Mouse (Mus musculus) heart, embryonic 15.5 days (tissue): ENCODE results near the gene Evi5l. TPM values are rescaled to one million over a fixed set of nuclear protein-coding genes. Genes with fewer than 3 reads are reported as not detected.
"Not testable (repeated sequence)": the region's sequence is repeated elsewhere in the genome, so short reads cannot be mapped to it uniquely, and the experiment has no call there.

Experiments used
- ATAC-seq: fragments of 200-750 bp; cut with Nextera tagmentation; replicated peaks from 2 replicates; pipeline ENCODE4 v1.8.0; 2017; ENCODE audit warnings: low read depth, moderate TSS enrichment; ENCODE audit not compliant: insufficient number of reproducible peaks, insufficient read depth, low FRiP score
- H3K27ac ChIP-seq: fragments of 300-500 bp; sonication (generic); 2 replicates; pipeline ENCODE4 v1.5.1; 2015; ENCODE audit warnings: mild to moderate bottlenecking, inconsistent platforms
- H3K27me3 ChIP-seq: fragments of 300-500 bp; sonication (generic); 2 replicates; pipeline ENCODE4 v1.6.1; 2015; ENCODE audit warnings: inconsistent platforms
- H3K36me3 ChIP-seq: fragments of 300-500 bp; sonication (generic); 2 replicates; pipeline ENCODE4 v1.6.1; 2015; ENCODE audit warnings: mild to moderate bottlenecking, inconsistent platforms
- H3K4me1 ChIP-seq: fragments of 300-500 bp; sonication (generic); replicated peaks from 2 replicates; pipeline ENCODE4 v1.6.1; 2015; ENCODE audit warnings: inconsistent platforms
- H3K4me2 ChIP-seq: fragments of 300-500 bp; sonication (generic); 2 replicates; pipeline ENCODE4 v1.6.1; 2015; ENCODE audit warnings: inconsistent platforms, mild to moderate bottlenecking, moderate library complexity
- H3K4me3 ChIP-seq: fragments of 300-500 bp; sonication (generic); 2 replicates; pipeline ENCODE4 v1.5.1; 2015; ENCODE audit warnings: mild to moderate bottlenecking, inconsistent platforms
- H3K9ac ChIP-seq: fragments of 300-500 bp; sonication (generic); 2 replicates; pipeline ENCODE4 v1.6.1; 2015; ENCODE audit warnings: mild to moderate bottlenecking, inconsistent platforms
- H3K9me3 ChIP-seq: fragments of 300-500 bp; sonication (generic); replicated peaks from 2 replicates; pipeline ENCODE4 v1.6.1; 2016; ENCODE audit warnings: inconsistent platforms
- WGBS: fragments of 180-500 bp; shearing (Covaris S2); methylation state at CpG from one replicate; pipeline ENCODE4 v1.1.7; 2015; ENCODE audit warnings: mixed read lengths; 5-methylcytosine and 5-hydroxymethylcytosine counted together
- polyA plus RNA-seq: library from polyadenylated mRNA; unstranded; fragments of >200 nt; fragmentation: Nextera tagmentation; extraction: Ambion mirVana; gene quantifications from 2 replicates; pipeline ENCODE4 v1.2.1, GENCODE M21; 2015

Evi5l gene
- polyA plus RNA-seq, 1 experiment from 2014 or later: 12.9 TPM

DNA sequence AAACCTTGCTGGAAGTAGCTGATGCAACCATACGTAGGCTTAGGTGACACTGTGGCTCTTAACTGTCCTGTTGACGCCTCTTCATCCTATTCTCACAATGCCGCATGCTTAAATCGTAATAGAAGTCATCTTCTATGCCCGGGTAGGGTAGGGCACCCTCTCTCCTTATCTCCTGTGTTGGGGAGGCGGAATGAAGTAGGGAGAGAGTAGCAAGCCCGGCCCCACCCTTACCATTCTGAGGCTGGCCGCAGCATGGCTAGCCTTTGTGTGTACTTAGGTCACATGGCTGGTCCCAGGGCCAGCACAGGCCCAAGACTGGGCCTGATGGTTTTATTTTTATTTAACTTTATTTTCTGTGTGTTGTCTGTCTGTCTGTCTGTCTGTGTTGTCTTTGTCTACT is 80.9 kb downstream of the Evi5l start:
- no peak overlapping the region for H3K9ac ChIP-seq
- no peak for ATAC-seq
- no peaks in the 10 kb centered on the region for H3K27me3 ChIP-seq
- no peak overlapping the region for H3K27ac ChIP-seq
- peaks cover 24% of the 10 kb centered on the region for H3K4me1 ChIP-seq
- peaks cover 41% of the 10 kb centered on the region for H3K36me3 ChIP-seq
- no peak overlapping the region for H3K4me2 ChIP-seq
- no peak overlapping the region for H3K4me3 ChIP-seq
- no peaks in the 10 kb centered on the region for H3K9me3 ChIP-seq
- 81% methylated on average over 8 of the region's 8 CpGs for WGBS

DNA sequence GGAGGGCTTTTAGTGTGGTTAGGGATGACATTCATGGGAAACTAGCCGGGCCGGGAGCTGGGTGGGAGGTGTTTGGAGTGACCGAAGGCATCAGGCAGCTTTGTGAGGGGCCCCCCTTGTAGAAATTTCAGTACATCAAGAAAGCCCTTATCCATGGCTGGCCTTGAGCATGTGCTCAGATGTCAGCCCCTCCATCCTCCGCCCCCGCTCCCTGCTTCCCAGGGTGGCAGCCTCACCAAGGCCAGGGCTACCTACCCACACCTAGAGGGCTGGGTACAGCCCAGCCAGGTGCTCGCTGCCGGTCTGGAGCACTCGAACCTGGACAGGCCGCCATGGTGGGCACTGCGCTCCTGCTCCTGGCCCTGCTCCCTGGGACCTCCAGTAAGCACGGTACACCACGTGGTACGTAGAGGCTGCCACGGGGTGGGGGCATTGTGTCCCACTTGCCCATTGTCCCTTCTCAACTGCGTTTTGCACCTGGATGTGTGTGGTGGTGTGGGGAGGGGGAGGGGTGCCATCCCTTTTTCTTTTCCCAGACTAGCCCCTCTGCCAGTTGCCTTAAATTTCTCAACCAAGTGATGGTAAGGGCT is 81.7 kb downstream of the Evi5l start, which contains the start of gene Tgfbr3l:
TSS of gene Tgfbr3l (plus strand) at position 264 of the 590 bp plus-strand sequence.
- no peak for ATAC-seq
- H3K9me3 ChIP-seq: no peaks in the 10 kb centered on the region
- peak within 1 kb of the TSS; percentile 66 for H3K27ac ChIP-seq
- H3K27me3 ChIP-seq: no peaks in the 10 kb centered on the region
- H3K4me2 ChIP-seq: peak within 1 kb of the TSS; percentile 56
- peak within 1 kb of the TSS; percentile 30; the same call in 1 of the 2 replicates for H3K4me3 ChIP-seq
- peaks cover 28% of the 10 kb centered on the region for H3K4me1 ChIP-seq
- WGBS: 75% methylated on average over 15 of the region's 15 CpGs
- H3K36me3 ChIP-seq: peaks cover 38% of the 10 kb centered on the region
- peak within 1 kb of the TSS; percentile 40; the same call in 1 of the 2 replicates for H3K9ac ChIP-seq

DNA sequence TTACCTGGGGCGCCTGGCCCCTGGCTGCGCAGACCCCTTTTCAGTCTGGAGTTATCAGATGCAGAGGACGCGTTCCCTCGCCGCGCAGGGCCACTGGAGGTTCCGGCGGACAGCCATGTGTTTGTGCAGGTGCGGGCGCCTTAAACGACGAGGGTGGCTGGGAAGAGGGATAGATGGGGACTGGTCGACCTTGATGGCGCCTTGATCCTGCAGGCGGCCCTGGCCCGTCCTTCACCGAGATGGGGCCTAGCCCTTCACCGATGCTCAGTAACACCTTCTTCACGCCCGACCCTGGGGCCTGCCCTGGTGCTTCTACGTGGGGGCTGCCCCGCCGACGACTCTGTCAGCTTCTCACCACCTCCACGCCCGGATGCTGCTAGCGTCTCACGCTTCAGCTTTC is 82.8 kb downstream of the Evi5l start:
- WGBS: 13% methylated on average over 29 of the region's 29 CpGs
- Histone ChIP-seq H3K27me3 (no peaks in the 10 kb centered on the region), H3K27ac (peak overlapping the region; percentile 66), H3K4me3 (peak overlapping the region; percentile 30), H3K9me3 (no peaks in the 10 kb centered on the region), H3K9ac (peak overlapping the region; percentile 40), H3K4me1 (peaks cover 36% of the 10 kb centered on the region), H3K36me3 (peaks cover 27% of the 10 kb centered on the region), H3K4me2 (peak overlapping the region; percentile 56)
- ATAC-seq: no peak

DNA sequence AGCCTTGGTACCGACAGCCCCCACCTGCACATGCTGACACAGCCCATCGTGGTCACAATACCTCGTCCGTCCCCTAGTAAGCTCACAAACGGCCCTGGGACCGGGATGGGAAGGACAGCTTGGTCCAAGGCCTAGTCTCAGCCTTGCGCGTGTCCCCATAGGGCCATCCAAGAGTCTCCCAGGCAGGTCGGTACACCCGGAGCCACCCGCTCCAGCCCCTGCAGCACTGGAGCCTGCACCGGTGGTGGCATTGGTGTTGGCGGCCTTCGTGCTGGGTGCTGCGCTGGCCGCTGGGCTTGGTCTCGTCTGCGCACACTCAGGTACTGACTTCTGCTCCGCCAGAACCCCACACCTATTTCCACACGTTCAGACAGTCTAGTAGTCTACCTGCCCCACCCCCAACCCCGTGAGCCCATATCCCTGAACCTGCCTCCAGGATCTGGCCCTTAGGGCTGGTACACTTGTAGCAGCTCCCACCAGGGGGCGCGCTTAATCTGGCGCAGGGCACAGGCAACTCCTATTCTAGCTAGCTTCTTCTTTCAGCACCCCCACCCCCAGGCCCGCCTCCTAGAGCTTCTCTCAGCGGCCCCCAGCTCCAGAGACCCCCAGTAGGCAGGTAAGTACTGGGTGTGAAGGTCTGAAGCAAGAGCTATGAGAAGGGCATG is 84.1 kb downstream of the Evi5l start:
- no peak overlapping the region for H3K9ac ChIP-seq
- WGBS: 35% methylated on average over 26 of the region's 26 CpGs
- H3K27me3 ChIP-seq: no peaks in the 10 kb centered on the region
- H3K4me3 ChIP-seq: no peak overlapping the region
- H3K9me3 ChIP-seq: no peaks in the 10 kb centered on the region
- peaks cover 37% of the 10 kb centered on the region for H3K4me1 ChIP-seq
- no peak overlapping the region for H3K4me2 ChIP-seq
- no peak overlapping the region for H3K27ac ChIP-seq
- peaks cover 21% of the 10 kb centered on the region for H3K36me3 ChIP-seq
- no peak for ATAC-seq

DNA sequence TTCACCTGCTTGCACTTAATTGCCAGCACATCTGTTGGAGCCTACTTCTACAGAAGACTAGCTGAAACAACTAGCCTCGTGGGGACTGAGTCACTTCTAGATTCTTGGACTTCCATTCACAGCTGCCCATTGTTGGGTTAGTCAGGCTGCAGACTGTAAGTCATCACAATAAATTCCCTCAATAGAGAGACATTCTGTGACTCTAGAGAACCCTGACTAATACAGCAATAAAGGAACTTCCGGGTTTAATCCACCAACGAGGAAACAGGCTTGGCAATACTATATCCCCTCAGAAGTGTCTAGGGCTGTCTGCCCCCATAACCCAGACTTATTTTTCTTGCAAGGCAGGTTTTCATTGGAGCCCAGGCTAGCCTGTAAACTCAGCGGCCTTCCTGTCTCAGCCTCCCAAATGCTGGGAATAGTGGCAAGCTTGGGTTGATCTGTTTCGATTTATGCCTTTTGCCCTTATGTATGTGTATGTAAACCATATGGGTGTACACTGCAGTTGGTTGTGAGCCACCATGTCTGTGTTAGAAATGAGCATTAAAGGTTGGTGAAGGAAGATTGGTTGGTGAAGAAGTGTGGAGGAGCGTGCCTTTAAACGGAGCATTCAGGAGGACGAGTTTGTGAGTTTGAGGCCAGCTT is 85.9 kb downstream of the Evi5l start:
- WGBS: 35% methylated on average over 8 of the region's 8 CpGs
- ATAC-seq: no peak
- Histone ChIP-seq H3K4me3 (peak overlapping the region; percentile 77), H3K27ac (peak overlapping the region; percentile 13; the same call in 1 of the 2 replicates), H3K36me3 (peaks cover 17% of the 10 kb centered on the region; the same call in 1 of the 2 replicates), H3K9ac (peak overlapping the region; percentile 94), H3K4me1 (peaks cover 42% of the 10 kb centered on the region), H3K4me2 (peak overlapping the region; percentile 82), H3K27me3 (no peaks in the 10 kb centered on the region), H3K9me3 (no peaks in the 10 kb centered on the region)

DNA sequence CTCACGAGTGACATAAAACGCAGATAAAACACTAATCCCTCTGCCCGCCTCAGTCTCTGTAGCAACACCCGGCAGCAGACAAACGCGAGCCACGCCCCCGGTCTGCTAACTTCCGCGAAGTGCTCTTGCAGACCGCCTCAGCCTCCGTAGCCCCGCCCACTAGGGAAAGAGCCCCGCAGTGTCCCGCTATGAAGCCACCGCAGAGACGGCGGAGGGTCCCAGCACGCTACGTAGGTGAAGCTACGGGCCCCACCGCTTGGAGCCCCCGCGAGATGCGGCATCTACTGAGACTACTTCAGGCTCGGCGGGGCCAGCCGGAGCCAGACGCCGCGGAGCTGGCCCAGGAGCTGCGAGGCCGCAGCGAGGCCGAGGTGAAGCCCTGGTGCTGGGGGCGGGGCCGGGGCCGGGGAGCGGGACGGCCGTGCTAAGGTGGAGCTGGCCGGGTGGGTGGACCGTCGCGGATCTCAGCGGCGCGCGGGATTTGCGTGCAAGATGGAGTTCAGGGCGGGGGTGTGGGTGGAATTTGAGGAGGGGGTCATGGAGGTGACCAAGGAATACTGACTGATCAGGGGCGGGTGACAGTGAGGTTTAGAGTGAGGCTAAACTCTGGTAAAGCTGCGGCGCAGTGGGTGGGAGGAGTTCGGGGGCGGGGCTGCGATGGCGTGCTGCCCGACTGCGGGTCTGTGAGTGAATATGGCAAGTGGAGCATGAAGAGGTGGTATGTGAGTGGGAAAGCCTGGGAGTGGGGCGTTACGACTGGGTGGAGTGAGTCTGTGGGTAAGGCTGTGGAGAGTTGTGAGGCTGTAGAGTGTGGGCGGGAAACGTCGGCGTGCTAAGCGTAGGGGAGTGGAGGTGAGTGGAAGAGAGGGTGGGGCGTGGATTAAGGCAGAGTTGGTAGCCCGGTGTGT is 86.8 kb downstream of the Evi5l start, which contains the start of gene Snapc2:
TSS of gene Snapc2 (plus strand) at position 147 of the 908 bp plus-strand sequence.
- Histone ChIP-seq H3K36me3 (peaks cover 17% of the 10 kb centered on the region; the same call in 1 of the 2 replicates), H3K4me3 (peak within 1 kb of the TSS; percentile 77), H3K4me1 (peaks cover 50% of the 10 kb centered on the region), H3K27ac (peak within 1 kb of the TSS; percentile 91), H3K9me3 (no peaks in the 10 kb centered on the region), H3K9ac (peak within 1 kb of the TSS; percentile 94), H3K4me2 (peak within 1 kb of the TSS; percentile 82), H3K27me3 (no peaks in the 10 kb centered on the region)
- ATAC-seq: peak; percentile 85
- under 1% methylated on average over 69 of the region's 69 CpGs for whole genome bisulfite sequencing

DNA sequence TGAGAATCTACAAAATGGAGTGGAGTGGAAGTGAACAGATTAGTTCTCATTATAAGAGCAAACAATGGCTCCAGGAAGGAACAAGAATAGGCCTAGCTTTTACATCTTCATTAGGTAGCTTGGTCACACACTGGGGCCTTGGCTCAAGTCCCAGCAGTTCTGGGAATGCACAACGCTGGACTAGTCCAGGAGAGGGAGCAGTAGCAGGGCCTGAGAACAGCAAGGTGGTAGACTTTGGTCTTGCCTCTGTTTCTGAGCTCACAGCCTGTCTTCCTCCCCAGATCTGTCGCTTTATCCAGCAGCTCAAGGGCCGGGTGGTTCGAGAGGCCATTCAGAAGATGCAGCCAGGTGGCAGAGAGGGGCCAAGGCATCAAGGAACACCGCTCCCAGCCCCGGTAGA is 87.6 kb downstream of the Evi5l start:
- peak overlapping the region; percentile 91; the same call in 1 of the 2 replicates for H3K27ac ChIP-seq
- peak overlapping the region; percentile 82 for H3K4me2 ChIP-seq
- H3K36me3 ChIP-seq: peaks cover 17% of the 10 kb centered on the region; the same call in 1 of the 2 replicates
- no peak for ATAC-seq
- no peaks in the 10 kb centered on the region for H3K27me3 ChIP-seq
- peak overlapping the region; percentile 77 for H3K4me3 ChIP-seq
- peaks cover 52% of the 10 kb centered on the region for H3K4me1 ChIP-seq
- 66% methylated on average over 6 of the region's 6 CpGs for WGBS
- 0 out of 2 replicates have a peak overlapping the region, but pooled peaks have one; percentile 11 for H3K9ac ChIP-seq
- H3K9me3 ChIP-seq: no peaks in the 10 kb centered on the region

DNA sequence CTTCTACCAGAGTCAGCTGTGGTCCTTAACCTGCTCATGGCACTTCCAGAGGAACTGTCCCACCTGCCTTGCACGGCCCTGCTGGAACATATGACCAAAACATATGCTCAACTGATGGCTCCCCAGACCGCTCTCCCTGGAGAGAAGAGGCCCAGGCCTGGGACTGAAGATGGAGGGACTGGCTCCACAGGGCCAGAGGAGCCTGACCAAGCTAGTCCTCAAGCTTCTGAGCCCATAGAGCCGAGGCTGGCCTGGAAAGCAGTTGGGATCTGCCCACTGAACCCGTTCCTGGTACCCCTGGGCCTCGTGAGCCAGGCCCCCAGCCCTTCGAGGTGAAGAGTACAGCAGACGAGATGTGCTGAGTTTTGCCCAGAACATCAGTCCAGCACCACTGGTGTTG is 89.1 kb downstream of the Evi5l start:
- H3K9me3 ChIP-seq, H3K4me3 ChIP-seq, H3K4me2 ChIP-seq, H3K9ac ChIP-seq, H3K27ac ChIP-seq, ATAC-seq, H3K27me3 ChIP-seq: not testable (repeated sequence)
- WGBS: 82% methylated on average over 7 of the region's 7 CpGs
- Histone ChIP-seq H3K36me3 (peaks cover 28% of the 10 kb centered on the region), H3K4me1 (peaks cover 45% of the 10 kb centered on the region)

DNA sequence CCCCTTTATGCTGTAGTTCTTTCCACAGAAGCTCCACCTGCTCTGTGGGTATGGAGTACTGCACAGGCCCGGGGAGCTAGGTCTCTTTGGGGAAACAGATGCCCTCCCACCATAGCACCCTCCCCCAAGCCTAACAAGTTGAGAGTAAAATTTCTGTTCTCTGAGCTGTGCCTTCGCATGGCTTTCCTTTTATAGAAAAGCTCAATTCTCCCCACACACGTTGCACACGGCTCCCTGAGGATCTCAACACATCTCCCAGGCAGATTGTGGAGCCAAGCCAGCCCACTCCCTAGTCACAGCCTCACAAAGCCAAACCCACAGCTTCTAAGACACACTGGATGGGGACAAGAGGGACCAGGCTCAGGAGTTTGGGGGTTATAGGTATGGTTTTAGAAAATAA is 90.5 kb downstream of the Evi5l start:
- peaks cover 42% of the 10 kb centered on the region for H3K36me3 ChIP-seq
- no peak overlapping the region for H3K9ac ChIP-seq
- H3K9me3 ChIP-seq: no peaks in the 10 kb centered on the region
- no peak overlapping the region for H3K4me2 ChIP-seq
- H3K27me3 ChIP-seq: no peaks in the 10 kb centered on the region
- 39% methylated on average over 4 of the region's 4 CpGs for WGBS
- H3K27ac ChIP-seq: 0 out of 2 replicates have a peak overlapping the region, but pooled peaks have one; percentile 2
- no peak overlapping the region for H3K4me3 ChIP-seq
- ATAC-seq: no peak
- peaks cover 42% of the 10 kb centered on the region for H3K4me1 ChIP-seq

DNA sequence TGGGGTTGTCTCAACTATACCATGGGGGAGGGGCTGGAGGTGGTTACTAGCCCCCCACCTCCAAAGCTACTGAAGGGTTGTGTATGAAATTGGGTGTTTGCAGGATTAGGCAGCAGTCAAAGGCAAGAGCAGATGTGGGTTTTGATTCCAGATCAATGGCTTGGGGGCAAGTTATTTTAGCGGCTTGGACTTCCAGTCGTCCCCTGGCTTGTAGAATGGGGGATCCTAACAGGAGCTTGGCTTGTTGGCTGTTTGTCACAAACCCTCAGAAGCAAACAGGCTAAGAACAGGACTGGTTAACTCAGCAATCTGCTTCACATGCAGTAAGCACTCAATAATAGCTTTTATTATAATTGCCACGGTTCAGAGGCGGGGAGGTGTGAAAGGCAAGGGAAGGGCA is 91.0 kb downstream of the Evi5l start:
- no peak overlapping the region for H3K4me3 ChIP-seq
- H3K4me1 ChIP-seq: peaks cover 39% of the 10 kb centered on the region
- no peaks in the 10 kb centered on the region for H3K27me3 ChIP-seq
- H3K27ac ChIP-seq: no peak overlapping the region
- H3K9ac ChIP-seq: no peak overlapping the region
- no peaks in the 10 kb centered on the region for H3K9me3 ChIP-seq
- peaks cover 45% of the 10 kb centered on the region for H3K36me3 ChIP-seq
- peak overlapping the region; percentile 96; the same call in 1 of the 2 replicates for H3K4me2 ChIP-seq
- ATAC-seq: no peak
- 83% methylated on average over 4 of the region's 4 CpGs for WGBS
